Mouse (Mus musculus): ENCODE measurements at regions not wholly inside any gene's neighbourhood (a gene's known extent, or its start where the extent isn't known, plus 50 kb on each side); places are given as distances from the start of the nearest gene placed in this dataset.

DNA sequence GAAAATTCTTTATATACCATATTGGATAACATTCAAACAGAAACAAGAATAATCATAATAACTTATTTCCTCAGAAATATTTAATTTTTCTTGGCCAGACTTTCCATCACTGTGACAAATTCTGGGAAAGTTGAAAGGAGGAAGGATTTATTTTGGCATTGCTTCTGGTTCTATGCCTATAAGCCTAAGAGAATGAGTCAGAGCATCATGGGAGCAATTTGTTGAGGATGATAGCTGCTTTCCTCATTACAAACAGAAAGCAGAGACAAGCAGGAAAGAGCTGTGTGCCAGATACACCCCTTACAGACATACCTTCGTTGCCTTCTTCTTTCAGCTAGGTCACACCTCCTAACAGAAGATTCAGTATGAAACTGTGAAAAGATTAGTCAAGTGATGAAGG lies 115.3 kb downstream of the Rgs21 start:
- no peak for DNase-seq

DNA sequence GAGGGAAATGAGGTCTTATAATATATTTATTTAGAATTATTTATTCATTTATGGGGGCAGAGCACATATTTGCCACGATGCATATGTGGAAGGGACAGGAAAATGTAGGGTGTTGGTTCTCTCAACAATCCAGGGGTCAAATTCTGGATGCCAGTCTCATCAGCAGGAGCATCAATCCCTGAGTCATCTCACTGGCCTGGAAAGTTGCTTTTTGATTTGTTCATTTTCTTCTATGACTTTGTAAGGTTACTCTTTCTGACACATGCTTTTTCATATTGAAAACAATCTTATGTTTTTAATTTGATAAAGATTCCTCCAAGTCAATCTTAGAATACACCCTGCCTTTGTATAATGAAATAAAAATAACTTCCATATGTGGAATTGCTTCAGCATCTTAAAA lies 115.7 kb downstream of the Rgs21 start:
- DNase-seq: no peak

DNA sequence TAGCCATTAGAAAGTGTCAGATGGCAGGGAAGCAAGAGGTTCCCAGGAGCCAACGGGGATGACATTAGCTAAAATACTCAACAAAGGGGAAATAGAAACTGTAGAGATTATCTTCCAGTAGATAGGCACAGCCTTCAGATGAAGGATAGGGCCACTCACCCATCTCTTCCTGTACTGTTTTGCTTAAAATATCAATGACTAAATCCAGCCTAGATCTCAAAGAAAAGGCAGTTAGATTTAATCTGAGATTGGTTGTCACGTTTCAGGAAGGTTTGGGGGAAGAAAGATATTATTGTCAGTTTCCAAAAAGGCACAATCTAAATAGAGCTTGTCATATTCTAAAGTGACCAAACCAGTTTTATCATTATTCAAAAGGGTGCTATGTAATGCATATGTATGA lies 130.8 kb downstream of the Rgs21 start:
- DNase-seq: no peak

DNA sequence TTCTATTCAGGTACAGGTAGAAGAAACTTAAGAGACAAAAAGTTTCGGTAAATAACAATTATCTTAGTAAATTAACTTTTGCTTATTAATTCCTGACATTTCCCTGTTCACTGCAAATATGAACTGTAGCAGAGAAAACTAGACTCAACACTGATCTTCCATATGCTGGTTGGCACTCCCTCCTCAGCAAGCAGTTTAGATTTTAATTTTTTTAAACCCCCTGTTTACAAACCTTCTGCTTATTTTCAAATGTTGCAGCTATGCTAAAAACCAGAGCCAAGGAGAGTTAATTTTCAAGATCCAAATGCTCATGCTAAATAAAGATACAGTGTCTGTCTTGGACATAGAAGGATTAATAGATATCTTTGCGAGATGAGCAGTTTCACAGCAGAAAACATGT lies 134.7 kb downstream of the Rgs21 start:
- no peak for DNase-seq

DNA sequence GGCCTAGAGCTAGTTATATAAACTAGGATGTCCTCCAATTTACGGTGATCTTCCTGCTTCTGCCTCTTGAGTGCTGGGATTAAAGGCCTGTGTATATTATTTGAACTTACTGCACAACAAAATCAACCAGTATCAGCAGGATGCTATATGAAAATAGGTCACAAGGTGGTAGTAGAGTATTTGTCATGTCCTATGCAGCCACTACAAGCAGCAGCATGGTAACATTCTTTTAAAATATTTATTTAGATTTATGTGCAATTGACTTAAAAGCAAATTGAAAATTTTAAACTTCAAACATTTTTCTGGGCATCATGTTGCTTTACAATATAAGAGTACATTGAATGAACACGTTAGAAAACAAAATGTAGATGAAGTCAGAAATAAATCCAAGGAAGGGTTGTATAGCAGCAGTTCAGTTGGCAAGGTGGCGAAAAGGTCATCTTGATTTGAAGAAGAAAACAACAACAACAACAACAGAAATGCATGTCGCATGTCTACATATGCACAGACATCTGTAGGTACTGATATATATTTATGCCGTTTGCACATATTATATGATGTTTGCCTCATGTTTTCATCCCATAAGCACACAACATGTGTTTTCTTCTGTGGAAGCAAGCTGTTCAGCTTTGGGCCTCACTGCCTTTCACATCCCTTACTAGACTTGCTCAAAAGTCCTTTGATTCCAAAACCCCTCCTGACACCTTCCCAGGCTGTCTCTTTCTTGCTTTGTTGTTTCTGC lies 135.8 kb downstream of the Rgs21 start:
- no peak for DNase-seq

DNA sequence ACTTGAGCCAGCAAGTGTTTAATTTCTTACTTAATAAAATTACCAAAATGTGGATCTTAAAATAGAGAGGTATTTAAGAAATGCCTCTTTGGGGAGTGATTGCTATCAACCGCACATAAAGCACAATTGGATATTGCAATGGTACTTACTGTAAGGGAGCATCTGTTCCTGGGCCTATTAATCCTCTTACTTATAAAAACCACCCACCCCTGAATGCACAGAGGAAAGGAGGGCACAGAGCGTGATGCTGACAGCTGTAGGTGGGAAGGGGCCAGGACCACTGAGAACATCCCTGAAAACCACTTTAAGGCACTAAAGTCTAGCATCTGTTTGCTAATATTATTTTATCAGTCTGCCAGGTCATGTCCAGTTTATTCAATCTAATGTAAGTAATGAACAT lies 146.1 kb downstream of the Rgs21 start:
- no peak for DNase-seq

DNA sequence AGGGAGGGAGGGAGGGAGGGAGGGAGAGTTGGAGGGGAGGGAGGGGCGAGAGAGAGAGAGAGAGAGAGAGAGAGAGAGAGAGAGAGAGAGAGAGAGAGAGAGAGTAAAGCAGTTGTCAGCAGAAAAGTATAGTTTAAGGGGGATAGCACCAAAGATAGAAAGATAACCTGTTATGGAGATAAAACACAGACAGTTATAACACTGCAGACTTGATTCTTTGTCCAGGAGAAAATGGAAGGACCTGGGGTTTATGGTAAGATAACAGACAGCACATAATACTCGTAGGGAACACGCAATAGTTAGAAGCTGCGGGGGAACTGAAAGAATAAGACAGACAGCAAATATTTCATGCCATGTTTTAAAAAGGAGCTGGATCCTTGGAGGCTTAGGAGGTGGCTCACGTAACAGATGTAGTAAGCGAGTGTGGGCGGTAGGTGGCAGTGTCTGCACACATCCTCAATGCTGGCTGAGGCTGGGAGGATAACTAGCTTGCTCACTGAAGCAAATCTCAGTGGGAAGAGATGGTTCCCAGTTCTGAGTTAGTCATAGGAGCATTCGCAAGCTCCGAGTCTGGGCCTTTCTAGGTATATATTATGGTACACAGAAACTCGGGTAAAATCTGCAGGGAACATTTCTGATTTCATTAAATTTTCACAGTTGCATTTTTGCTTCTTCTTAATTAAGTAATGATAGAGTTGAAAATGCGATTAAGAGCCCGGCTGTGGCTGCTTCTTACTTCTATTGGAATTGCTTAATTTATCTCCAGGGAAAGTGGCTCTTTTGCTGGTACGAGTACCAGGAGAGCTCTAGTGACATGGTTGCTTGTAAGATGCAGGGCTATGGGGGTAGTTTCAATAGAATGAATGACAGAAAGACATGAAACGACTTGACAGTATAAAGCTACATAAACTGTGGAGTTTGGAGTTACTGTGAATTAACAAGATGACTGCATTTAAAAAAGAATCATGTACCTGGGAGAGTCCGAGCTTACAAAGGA lies 157.6 kb upstream of the Rgs1 start:
- DNase-seq: peak; percentile 83

DNA sequence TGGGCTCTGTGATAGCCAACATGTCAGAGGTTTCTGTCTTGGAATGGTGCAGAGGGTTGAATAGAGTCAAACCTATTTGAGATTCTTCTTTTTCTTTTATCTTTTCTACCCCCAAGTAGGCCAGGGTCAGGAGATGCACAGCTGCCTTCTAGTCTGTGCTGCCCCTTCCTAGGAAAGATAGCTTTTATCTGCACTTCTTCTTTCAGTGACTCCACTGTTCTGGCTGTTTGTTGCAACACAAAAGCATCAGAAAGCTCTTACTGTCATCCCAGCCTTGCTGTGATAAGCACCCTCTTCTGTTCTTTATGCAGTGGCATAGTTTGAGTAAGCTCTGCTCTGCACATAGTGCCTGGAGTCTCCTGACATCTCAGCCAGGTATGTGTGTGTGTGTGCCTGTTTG lies 156.7 kb upstream of the Rgs1 start:
- DNase-seq: no peak

DNA sequence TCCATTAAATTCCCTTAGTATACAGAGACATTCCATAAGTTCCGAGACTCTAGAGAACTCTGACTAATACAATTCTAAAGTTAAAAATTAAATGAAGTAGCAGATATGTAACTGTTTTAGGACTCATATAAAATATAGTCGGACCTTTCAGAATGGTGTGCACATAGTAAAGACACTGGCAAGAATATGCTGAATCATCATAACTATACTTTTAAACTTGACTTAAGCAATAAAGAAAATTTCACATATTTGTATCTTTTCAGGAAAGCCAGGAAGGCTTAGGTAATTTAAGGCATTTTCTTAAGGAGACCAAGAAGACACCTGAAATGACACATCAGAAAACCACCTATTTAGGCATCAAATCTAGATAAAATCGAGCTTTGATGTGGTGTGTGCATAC lies 156.0 kb upstream of the Rgs1 start:
- DNase-seq: no peak

DNA sequence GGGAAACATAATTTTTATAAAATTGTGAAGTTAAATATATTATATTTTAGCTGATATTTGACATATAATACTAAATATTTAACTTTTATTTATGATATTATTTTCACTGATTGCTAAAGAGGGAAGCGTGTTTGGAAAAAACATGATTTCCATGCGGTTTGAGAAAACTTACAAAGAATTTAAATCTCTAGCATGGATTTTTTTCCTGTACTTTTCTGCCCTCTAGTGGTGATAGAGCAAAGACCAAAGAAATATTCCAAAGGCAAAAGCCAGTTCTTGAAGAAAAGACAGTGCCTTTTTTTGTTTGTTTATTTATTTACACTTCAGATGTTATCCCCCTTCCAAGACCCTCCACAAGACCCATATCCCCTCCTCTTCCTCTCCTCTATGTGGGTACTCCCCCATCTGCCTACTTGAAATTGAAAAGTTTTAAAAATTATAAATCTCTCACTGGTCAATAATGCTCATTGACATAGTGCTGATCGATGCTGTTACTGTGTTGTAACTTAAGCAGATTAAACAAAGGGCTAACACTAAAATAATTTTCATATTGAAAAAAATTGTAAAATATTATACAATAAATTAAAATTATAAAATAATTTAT lies 131.1 kb upstream of the Rgs1 start:
- DNase-seq: no peak

DNA sequence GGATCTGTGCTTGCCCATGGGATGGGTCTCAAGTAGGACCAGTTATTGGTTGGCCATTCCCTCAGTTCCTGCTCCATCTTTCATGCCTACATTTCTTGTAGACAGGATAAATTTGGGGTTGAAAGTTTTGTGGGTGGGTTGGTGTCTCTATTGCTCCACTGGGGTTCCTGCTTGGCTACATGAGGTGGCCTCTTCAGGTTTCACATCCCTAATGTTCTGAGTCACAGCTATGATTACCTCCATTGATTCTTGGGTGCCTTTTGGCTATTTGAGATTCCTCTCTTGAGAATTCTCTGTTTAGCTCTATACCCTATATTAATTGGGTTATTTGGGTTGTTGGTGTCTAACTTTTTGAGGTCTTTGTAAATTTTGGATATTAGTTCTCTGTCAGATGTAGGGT lies 125.1 kb upstream of the Rgs1 start:
- DNase-seq: no peak

DNA sequence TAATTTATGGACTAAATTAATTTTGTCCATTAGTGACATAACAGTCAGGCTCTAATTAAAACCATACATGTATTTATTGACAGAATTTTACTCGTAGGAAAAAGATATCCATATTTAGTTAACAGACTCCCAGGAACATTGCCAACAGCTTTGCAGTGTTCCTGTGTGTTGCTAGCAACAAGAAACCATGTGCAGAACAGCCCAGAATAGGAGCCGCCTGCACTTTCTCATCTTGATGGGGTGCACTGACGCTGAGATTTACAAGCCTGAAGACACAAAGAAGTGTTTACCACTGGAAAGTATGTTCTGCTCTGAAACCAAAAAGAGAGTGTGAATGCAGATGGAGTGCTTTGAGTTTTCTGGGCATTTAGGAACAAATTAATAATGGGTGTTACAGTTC lies 118.5 kb upstream of the Rgs1 start:
- DNase-seq: peak; percentile 48

DNA sequence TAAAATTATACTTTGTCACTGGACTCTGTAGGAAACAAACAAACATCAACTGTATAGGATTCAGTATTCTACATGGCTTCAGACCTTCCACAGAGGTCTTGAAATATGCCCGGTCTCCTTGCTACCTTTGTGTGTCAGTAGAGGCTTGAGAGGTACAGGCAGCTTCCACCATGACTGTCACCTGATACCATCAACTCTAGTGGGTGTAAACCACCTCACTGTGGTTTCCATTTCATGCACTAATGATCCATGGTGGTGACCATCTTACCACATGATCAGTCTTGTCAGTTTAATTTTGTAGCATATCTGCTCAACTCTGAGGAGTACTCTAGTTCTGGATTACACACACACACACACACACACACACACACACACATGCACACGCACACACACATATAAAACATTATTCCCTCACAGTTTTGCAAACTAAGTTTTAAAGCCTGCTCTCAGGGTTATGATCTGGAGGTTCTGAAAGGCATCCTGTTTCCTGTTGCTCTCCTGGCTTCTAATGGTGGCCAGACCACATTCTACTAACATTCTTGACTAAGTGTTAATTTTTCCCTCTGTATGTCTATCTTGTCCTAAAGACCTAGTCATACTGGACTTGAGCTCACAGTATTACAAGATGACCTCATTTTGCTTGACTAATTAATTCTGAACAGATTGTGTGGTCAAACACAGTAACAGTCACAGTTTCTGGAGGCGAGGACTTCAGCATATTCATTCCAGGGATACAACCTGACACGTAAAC lies 106.7 kb upstream of the Rgs1 start:
- DNase-seq: no peak

DNA sequence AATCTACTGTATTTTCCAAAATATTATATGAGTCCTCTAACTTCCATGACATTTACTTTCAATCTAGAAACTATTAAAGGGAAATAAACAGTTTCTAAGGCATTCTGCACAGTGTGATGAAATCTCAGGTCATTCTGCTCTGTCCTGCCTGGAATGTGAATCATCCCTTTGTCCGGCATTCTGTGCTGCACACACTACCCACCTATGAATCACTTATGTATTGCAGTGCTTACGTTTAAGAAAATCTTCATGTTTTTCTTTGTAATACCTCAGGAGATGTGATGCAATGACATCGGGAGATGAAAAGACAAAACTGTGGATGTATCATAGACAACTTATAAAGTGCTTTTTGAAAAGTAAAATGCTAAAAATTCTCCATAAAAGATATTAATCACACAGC lies 106.0 kb upstream of the Rgs1 start:
- DNase-seq: no peak

DNA sequence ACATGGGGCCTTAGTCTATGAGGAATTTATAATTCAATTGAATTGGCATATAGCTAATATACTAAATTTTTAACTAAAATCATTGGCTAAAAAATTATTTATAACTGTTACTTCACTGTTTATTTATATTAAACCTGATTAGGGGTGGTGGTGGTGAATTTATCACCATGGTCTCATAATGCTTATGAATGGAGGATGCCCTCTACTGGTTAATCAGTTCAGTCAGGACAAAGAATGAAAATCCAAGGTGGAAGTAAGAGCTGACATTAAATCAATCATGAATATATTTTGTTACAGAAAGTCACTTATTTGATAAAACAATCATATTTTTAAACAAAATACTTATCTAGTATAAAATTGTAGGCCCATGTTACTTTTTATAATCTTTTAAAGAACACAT lies 104.3 kb upstream of the Rgs1 start:
- no peak for DNase-seq

DNA sequence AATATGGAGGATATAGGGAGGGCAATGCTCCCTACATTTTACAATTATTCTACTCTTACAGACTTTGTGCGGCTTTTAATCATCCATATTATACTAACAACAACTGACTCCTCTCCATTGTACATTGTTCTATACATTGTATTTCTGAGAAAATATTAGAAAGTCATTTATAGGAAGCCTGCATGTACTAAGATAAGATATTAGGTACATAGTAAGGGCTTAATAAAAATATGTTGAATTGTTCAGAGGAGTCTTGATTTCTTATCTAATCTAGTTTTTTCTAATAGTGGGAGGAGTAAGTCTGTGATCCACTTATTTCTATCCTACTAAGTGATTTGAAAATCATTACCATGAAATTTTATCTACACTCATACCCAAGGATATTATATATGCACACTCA lies 94.8 kb upstream of the Rgs1 start:
- DNase-seq: no peak

DNA sequence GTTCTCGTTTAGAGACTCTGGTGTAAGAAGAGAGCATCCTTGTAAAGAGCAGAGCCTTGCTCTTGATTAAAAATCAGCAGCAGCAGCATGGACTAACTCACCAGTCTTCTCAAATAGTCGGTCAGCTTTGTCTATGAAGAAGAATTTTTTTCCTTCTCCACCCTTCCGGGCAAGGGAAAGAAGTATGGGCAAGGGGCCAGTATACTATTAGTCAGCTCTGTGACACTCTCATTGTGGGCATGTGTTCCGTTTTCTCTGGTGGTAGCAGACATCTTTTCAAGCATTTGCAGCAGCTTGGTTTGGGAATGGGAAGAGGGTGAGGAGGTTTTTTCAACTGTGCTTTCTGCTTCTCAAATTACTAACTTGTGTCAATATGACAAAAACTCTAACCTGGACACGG lies 94.3 kb upstream of the Rgs1 start:
- DNase-seq: no peak

DNA sequence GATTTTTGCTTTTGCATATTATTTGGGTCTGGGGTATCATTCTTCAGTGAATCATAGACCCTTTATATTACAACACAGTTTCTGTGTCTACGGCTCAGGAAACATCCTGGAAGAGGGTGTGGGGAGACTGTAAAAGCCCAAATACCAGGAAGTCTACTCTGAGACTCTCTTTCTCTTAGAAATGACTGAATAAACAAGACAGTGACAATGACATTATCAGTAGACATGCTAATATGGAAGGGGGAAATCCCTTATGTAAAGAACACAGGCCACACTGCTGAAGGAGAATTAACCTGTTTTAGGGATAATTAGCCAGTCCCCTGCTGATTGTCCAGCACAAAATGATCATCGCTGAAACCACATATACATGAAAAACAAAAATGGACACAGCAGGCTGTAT lies 88.5 kb upstream of the Rgs1 start:
- no peak for DNase-seq

DNA sequence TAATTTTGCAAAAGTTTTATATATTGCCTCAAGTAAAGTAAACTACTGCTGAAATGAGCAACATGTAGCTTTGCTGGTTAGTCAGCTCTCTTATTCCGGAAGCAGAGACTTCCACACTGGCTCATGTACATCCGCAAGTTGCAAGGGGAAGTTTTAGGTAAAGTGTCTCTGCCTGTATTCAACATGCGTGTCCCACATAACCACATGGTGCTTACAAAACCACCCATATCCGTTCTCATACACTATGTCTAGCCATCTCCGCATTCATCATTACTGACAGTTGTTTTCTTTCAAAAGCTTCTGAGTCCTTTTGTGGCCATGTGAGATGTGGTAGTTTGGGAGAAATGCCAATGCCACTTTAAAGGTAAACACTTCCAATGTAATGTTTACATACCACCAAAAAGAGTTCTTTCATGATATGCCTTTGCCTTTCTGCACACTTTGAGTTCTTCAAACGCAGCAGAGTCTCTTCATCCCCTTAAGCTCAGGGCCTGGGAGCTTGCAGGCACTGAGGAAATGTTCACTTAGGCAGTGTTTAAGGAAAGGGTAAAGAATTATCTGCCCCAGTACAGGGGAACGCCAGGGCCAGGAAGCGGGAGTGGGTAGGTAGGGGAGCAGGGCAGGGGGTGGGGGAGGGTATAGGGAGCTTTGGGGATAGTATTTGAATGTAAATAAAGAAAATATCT lies 81.5 kb upstream of the Rgs1 start:
- no peak for DNase-seq

DNA sequence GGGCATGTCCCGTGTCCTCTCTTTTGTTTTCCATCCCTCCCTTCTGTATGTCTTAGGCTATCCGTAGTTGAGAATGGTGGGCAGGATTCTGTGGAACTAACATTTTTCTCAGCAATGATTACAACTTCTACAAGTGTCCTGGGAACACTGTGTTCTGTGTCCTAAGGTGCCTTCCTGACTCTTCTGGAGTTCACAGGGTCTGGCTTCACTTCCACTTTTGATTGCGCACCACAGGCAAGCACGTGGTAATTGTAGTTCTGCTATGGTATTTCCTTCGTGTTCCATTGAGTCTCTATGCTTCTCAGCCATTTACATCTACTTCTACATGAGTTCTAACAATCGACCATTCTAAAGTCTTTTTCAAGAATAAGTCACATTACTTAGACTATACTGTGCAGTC lies 70.4 kb upstream of the Rgs1 start:
- no peak for DNase-seq

DNA sequence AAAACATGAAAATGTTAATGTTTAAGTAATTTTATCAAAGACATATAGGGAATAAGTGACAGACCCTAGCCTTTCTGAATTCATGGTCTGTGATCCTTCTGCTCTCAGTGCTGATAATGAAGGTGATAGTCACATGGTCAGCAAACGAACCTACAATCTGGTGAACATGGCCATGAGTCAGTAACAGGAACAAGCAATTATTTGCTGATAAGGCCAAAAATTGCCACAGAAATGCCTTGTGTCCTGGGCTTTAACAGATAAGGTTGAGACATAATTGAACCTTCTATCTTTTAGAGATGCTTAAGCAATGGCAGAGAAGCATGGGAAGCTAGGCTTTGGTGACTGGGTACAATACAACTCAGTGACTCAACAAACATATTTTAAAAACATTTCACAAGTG lies 69.2 kb upstream of the Rgs1 start:
- no peak for DNase-seq

DNA sequence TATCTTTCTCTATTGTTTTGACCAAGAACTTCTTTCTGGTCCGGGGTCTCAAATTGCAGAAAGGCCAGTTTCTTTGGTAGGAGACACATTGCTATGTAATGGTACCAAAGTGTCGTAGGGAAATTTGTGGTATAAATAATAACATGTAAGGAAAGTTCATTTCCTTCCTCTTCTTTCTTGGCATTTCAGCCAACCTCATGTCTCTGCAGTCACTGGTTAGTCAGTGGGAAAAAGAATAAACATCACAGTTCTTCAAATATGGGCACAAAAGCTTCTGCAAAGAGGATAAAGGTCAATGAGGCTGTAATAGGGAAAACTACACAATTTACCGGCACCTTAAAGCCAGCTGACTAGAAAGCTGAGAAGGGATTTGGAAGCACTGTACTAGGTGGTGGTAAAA lies 68.5 kb upstream of the Rgs1 start:
- DNase-seq: no peak

Measured in heart, postnatal 4 days (tissue).